Mouse (Mus musculus): ENCODE measurements around the gene Serpinb1b. TPM values are rescaled to one million over a fixed set of nuclear protein-coding genes. Genes with fewer than 3 reads are reported as not detected.

Serpinb1b gene
- total and polyA plus RNA-seq, 3 experiments = not detected

GRCm38 (mm10) chr13:33105626-33106025, 27.3 kb downstream of the Serpinb1b start:
- Histone ChIP-seq H3K9ac (ENCODE audit: control insufficient read depth, low read depth, low read length, poor library complexity, severe bottlenecking) (no peak overlapping the region), H3K27ac (ENCODE audit: control insufficient read depth, low read depth, low read length) (no peak overlapping the region), H3K4me1 (ENCODE audit: control insufficient read depth in 1 of 2, insufficient read depth in 2 of 2, low read length in 2 of 2) (peaks cover 0 to 5% of the 10 kb centered on the region in 2 experiments; a peak in 2 of 4 replicates), H3K9me3 (replicated peaks; ENCODE audit: insufficient read depth, low read length) (no peaks in the 10 kb centered on the region), H3K4me3 (ENCODE audit: control insufficient read depth in 1 of 2, insufficient read depth in 1 of 2, low read depth in 2 of 2, low read length in 2 of 2) (no peak overlapping the region), H3K27me3 (ENCODE audit: control insufficient read depth in 1 of 2, insufficient read depth in 2 of 2, low read length in 2 of 2) (no peaks in the 10 kb centered on the region), H3K79me2 (ENCODE audit: control insufficient read depth, insufficient read depth, low read length, poor library complexity) (no peaks in the 10 kb centered on the region), H3K36me3 (ENCODE audit: control insufficient read depth in 1 of 2, insufficient read depth in 2 of 2, low read length in 2 of 2) (no peaks in the 10 kb centered on the region)
- no peak for DNase-seq (ENCODE audit: low read depth, low spot score)
- TF ChIP-seq E2F4 (IDR thresholded peaks at IDR 0.05; ENCODE audit: borderline replicate concordance, low read depth, low read length) (no peak), ZKSCAN1 (IDR thresholded peaks at IDR 0.05; ENCODE audit: low read depth, low read length) (no peak), NRF1 (IDR thresholded peaks at IDR 0.05; ENCODE audit: insufficient read depth, low read depth, low read length, poor library complexity, severe bottlenecking) (no peak), TBP (IDR thresholded peaks at IDR 0.05; ENCODE audit: low read depth, low read length) (no peak), USF2 (IDR thresholded peaks at IDR 0.05; ENCODE audit: borderline replicate concordance in 1 of 2, insufficient read depth in 1 of 2, low read depth in 1 of 2, low read length in 2 of 2) (no peak), SIN3A (IDR thresholded peaks at IDR 0.05; ENCODE audit: low read length) (no peak), MAZ (IDR thresholded peaks at IDR 0.05; ENCODE audit: low read depth, low read length) (no peak), ZC3H11A (IDR thresholded peaks at IDR 0.05; ENCODE audit: low read depth, low read length) (no peak), ETS1 (IDR thresholded peaks at IDR 0.05; ENCODE audit: low read depth, low read length) (no peak), KAT2A (conservative IDR thresholded peaks at IDR 0.05; ENCODE audit: low read depth, low read length) (no peak)

GRCm38 (mm10) chr13:33113054-33113453, 34.7 kb downstream of the Serpinb1b start:
- Histone ChIP-seq H3K36me3 (ENCODE audit: control insufficient read depth in 1 of 2, insufficient read depth in 2 of 2, low read length in 2 of 2) (no peaks in the 10 kb centered on the region), H3K79me2 (ENCODE audit: control insufficient read depth, insufficient read depth, low read length, poor library complexity) (no peaks in the 10 kb centered on the region), H3K9ac (ENCODE audit: control insufficient read depth, low read depth, low read length, poor library complexity, severe bottlenecking) (no peak overlapping the region), H3K9me3 (replicated peaks; ENCODE audit: insufficient read depth, low read length) (no peaks in the 10 kb centered on the region), H3K27ac (ENCODE audit: control insufficient read depth, low read depth, low read length) (no peak overlapping the region), H3K27me3 (ENCODE audit: control insufficient read depth in 1 of 2, insufficient read depth in 2 of 2, low read length in 2 of 2) (no peaks in the 10 kb centered on the region; a peak in 1 of 4 replicates), H3K4me1 (ENCODE audit: control insufficient read depth in 1 of 2, insufficient read depth in 2 of 2, low read length in 2 of 2) (no peaks in the 10 kb centered on the region), H3K4me3 (ENCODE audit: control insufficient read depth in 1 of 2, insufficient read depth in 1 of 2, low read depth in 2 of 2, low read length in 2 of 2) (no peak overlapping the region)
- no peak for TF ChIP-seq TBP (IDR thresholded peaks at IDR 0.05; ENCODE audit: low read depth, low read length)
- TF ChIP-seq TCF12 (IDR thresholded peaks at IDR 0.05; ENCODE audit: low read depth, low read length) = no peak
- TF ChIP-seq POLR2AphosphoS2 (IDR thresholded peaks at IDR 0.05; ENCODE audit: low read length) = no peak
- TF ChIP-seq UBTF (IDR thresholded peaks at IDR 0.05; ENCODE audit: borderline replicate concordance, insufficient read depth, low read depth, low read length) = no peak
- TF ChIP-seq GATA1 (IDR thresholded peaks at IDR 0.05; ENCODE audit: low read depth, low read length) = no peak
- no peak for TF ChIP-seq NRF1 (IDR thresholded peaks at IDR 0.05; ENCODE audit: insufficient read depth, low read depth, low read length, poor library complexity, severe bottlenecking)
- TF ChIP-seq MXI1 (IDR thresholded peaks at IDR 0.05; ENCODE audit: low read depth, low read length) = no peak
- TF ChIP-seq GABPA (IDR thresholded peaks at IDR 0.05; ENCODE audit: low read depth, low read length) = no peak
- TF ChIP-seq POLR2AphosphoS5 (IDR thresholded peaks at IDR 0.05; ENCODE audit: borderline replicate concordance, low read depth, low read length) = no peak
- no peak for TF ChIP-seq ELF1 (IDR thresholded peaks at IDR 0.05; ENCODE audit: low read depth, low read length)
- TF ChIP-seq MYB (IDR thresholded peaks at IDR 0.05; ENCODE audit: low read depth, low read length) = no peak
- TF ChIP-seq EP300 (IDR thresholded peaks at IDR 0.05; ENCODE audit: low read depth in 1 of 2, low read length in 2 of 2) = no peak
- TF ChIP-seq MAX (IDR thresholded peaks at IDR 0.05; ENCODE audit: low read length) = no peak
- no peak for TF ChIP-seq KAT2A (conservative IDR thresholded peaks at IDR 0.05; ENCODE audit: low read depth, low read length)
- no peak for TF ChIP-seq CHD1 (IDR thresholded peaks at IDR 0.05; ENCODE audit: low read depth, low read length)
- TF ChIP-seq TAL1 (IDR thresholded peaks at IDR 0.05; ENCODE audit: low read length) = no peak
- no peak for TF ChIP-seq MEF2A (IDR thresholded peaks at IDR 0.05; ENCODE audit: extremely low read depth, insufficient replicate concordance, low read depth, low read length, poor library complexity, severe bottlenecking)
- TF ChIP-seq MAFK (IDR thresholded peaks at IDR 0.05; ENCODE audit: borderline replicate concordance, low read depth, low read length) = no peak
- DNase-seq (ENCODE audit: low read depth, low spot score) = no peak

Data from MEL (cell line).